Mouse (Mus musculus): ENCODE results near the gene Naf1.

DNA sequence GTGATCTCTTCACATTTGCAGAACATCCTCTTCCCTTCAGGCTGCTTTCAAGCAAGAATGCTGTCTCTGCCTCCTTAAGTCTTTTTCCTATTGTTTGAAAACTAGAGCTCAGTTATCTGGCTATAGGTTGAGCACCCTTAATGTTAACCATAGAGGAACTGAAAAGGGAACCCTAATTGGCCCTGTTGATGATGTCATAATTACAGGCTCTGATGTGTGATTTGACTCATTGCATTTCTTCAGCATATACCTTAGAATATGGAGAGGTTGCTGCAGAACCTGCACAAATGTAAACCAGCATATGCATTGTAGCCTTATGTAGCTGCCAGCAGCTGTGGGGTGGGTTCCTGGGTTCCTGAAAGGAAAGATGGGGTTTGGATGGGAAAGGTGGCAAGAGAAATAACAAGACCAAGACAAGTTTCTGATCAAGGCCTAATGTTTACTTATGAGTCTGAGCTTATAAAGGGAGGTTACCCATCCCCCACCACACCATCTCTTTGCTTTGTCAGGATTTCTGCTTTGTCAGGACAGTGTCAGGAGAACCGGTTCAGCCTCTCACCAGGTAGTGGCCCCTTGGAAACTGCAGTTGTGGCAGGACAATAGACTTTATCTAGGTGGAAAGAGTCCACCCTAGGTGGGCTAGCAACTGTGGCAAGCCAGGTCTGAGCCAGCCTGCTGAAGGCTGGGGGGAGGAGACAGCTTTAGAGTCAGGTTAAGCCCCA, 9.4 kb downstream of the Naf1 start:
- TF ChIP-seq GATA1 (IDR thresholded peaks at IDR 0.05; ENCODE audit: low read length) (no peak), TAL1 (IDR thresholded peaks at IDR 0.05; ENCODE audit: low read length) (no peak)
